Mouse (Mus musculus): ENCODE results near the gene Usp19. TPM values are rescaled to one million over a fixed set of nuclear protein-coding genes. Genes with fewer than 3 reads are reported as not detected.

The Usp19 gene
- polyA plus RNA-seq, 1 experiment from 2014 or later = 77.2 TPM

- Histone ChIP-seq H3K4me2 (peak overlapping the region; percentile 89), H3K27ac (peak overlapping the region; percentile 60; the same call in 1 of the 2 replicates), H3K27me3 (no peaks in the 10 kb centered on the region), H3K4me1 (peaks cover 15% of the 10 kb centered on the region), H3K9ac (peak overlapping the region; percentile 85; the same call in 1 of the 2 replicates), H3K4me3 (peak overlapping the region; percentile 84; the same call in 1 of the 2 replicates), H3K9me3 (no peaks in the 10 kb centered on the region), H3K36me3 (peaks cover 44% of the 10 kb centered on the region)
- ATAC-seq (ENCODE audit: insufficient number of reproducible peaks, insufficient read depth, low FRiP score, low TSS enrichment, low read depth) = no peak
- WGBS = 86% methylated on average over 7 of the region's 7 CpGs
Measured at GRCm38 (mm10) chr9:108506901-108507300, 16.5 kb downstream of the Usp19 start.

- Histone ChIP-seq H3K4me1 (peaks cover 15% of the 10 kb centered on the region), H3K4me3 (peak within 1 kb of the TSS; percentile 84), H3K9ac (peak within 1 kb of the TSS; percentile 85), H3K9me3 (no peaks in the 10 kb centered on the region), H3K27me3 (no peaks in the 10 kb centered on the region), H3K4me2 (peak within 1 kb of the TSS; percentile 89), H3K27ac (peak within 1 kb of the TSS; percentile 60), H3K36me3 (peaks cover 44% of the 10 kb centered on the region)
- peak; percentile 93 for ATAC-seq (ENCODE audit: insufficient number of reproducible peaks, insufficient read depth, low FRiP score, low TSS enrichment, low read depth)
- under 1% methylated on average over 37 of the region's 37 CpGs for whole genome bisulfite sequencing
Measured at GRCm38 (mm10) chr9:108507619-108508434, 17.4 kb downstream of the Usp19 start, which contains the start of gene Qars. Gene Qars (plus strand): TSS chr9:108507706.

- peak overlapping the region; percentile 89 for H3K4me2 ChIP-seq
- peaks cover 15% of the 10 kb centered on the region for H3K4me1 ChIP-seq
- no peak for ATAC-seq (ENCODE audit: insufficient number of reproducible peaks, insufficient read depth, low FRiP score, low TSS enrichment, low read depth)
- H3K27me3 ChIP-seq = no peaks in the 10 kb centered on the region
- H3K4me3 ChIP-seq = peak overlapping the region; percentile 84
- peaks cover 44% of the 10 kb centered on the region for H3K36me3 ChIP-seq
- WGBS = 88% methylated on average over 7 of the region's 7 CpGs
- peak overlapping the region; percentile 85 for H3K9ac ChIP-seq
- no peaks in the 10 kb centered on the region for H3K9me3 ChIP-seq
- no peak overlapping the region; the same call in 1 of the 2 replicates for H3K27ac ChIP-seq
Measured at GRCm38 (mm10) chr9:108508776-108509175, 18.4 kb downstream of the Usp19 start.

- Histone ChIP-seq H3K9me3 (no peaks in the 10 kb centered on the region), H3K27me3 (no peaks in the 10 kb centered on the region), H3K27ac (peak within 1 kb of the TSS; percentile 100), H3K9ac (peak within 1 kb of the TSS; percentile 95), H3K4me3 (peak within 1 kb of the TSS; percentile 94), H3K4me2 (peak within 1 kb of the TSS; percentile 69), H3K36me3 (peaks cover 51% of the 10 kb centered on the region), H3K4me1 (peaks cover 22% of the 10 kb centered on the region)
- ATAC-seq (ENCODE audit: insufficient number of reproducible peaks, insufficient read depth, low FRiP score, low TSS enrichment, low read depth) = peak; percentile 92
- WGBS = 1% methylated on average over 55 of the region's 55 CpGs
Measured at GRCm38 (mm10) chr9:108516380-108517251, 26.2 kb downstream of the Usp19 start, which contains the start of gene Qrich1. Gene Qrich1 (plus strand): TSS chr9:108516806.

GRCm38 (mm10) chr9:108517253-108517930 lies 27.0 kb downstream of the Usp19 start:
- peak; percentile 85 for ATAC-seq (ENCODE audit: insufficient number of reproducible peaks, insufficient read depth, low FRiP score, low TSS enrichment, low read depth)
- peaks cover 22% of the 10 kb centered on the region for H3K4me1 ChIP-seq
- H3K9me3 ChIP-seq = no peaks in the 10 kb centered on the region
- peak overlapping the region; percentile 95 for H3K9ac ChIP-seq
- under 1% methylated on average over 69 of the region's 95 CpGs for WGBS
- peaks cover 44% of the 10 kb centered on the region for H3K36me3 ChIP-seq
- H3K27ac ChIP-seq = peak overlapping the region; percentile 100
- no peaks in the 10 kb centered on the region for H3K27me3 ChIP-seq
- peak overlapping the region; percentile 69 for H3K4me2 ChIP-seq
- H3K4me3 ChIP-seq = peak overlapping the region; percentile 94

GRCm38 (mm10) chr9:108517931-108518332 lies 27.5 kb downstream of the Usp19 start:
- H3K4me1 ChIP-seq = peaks cover 22% of the 10 kb centered on the region
- no peak for ATAC-seq (ENCODE audit: insufficient number of reproducible peaks, insufficient read depth, low FRiP score, low TSS enrichment, low read depth)
- H3K4me3 ChIP-seq = peak overlapping the region; percentile 94
- H3K36me3 ChIP-seq = peaks cover 42% of the 10 kb centered on the region
- H3K27ac ChIP-seq = peak overlapping the region; percentile 100
- H3K4me2 ChIP-seq = peak overlapping the region; percentile 69
- no peaks in the 10 kb centered on the region for H3K9me3 ChIP-seq
- peak overlapping the region; percentile 95 for H3K9ac ChIP-seq
- 0% methylated on average over 13 of the region's 13 CpGs for WGBS
- H3K27me3 ChIP-seq = no peaks in the 10 kb centered on the region

- Histone ChIP-seq H3K4me2 (no peak overlapping the region), H3K9me3 (no peaks in the 10 kb centered on the region), H3K27ac (no peak overlapping the region), H3K27me3 (no peaks in the 10 kb centered on the region), H3K4me1 (peaks cover 14% of the 10 kb centered on the region), H3K36me3 (peaks cover 27% of the 10 kb centered on the region), H3K9ac (no peak overlapping the region), H3K4me3 (no peak overlapping the region)
- no peak for ATAC-seq (ENCODE audit: insufficient number of reproducible peaks, insufficient read depth, low FRiP score, low TSS enrichment, low read depth)
- WGBS = 82% methylated on average over 2 of the region's 2 CpGs
Measured at GRCm38 (mm10) chr9:108521604-108522003, 31.2 kb downstream of the Usp19 start.

- no peaks in the 10 kb centered on the region for H3K27me3 ChIP-seq
- no peak for ATAC-seq (ENCODE audit: insufficient number of reproducible peaks, insufficient read depth, low FRiP score, low TSS enrichment, low read depth)
- WGBS = 96% methylated on average over 4 of the region's 4 CpGs
- H3K4me1 ChIP-seq = peaks cover 14% of the 10 kb centered on the region
- no peak overlapping the region for H3K4me2 ChIP-seq
- no peak overlapping the region for H3K27ac ChIP-seq
- no peak overlapping the region for H3K4me3 ChIP-seq
- H3K9me3 ChIP-seq = no peaks in the 10 kb centered on the region
- H3K9ac ChIP-seq = no peak overlapping the region
- peaks cover 29% of the 10 kb centered on the region for H3K36me3 ChIP-seq
Measured at GRCm38 (mm10) chr9:108523341-108523740, 32.9 kb downstream of the Usp19 start.

GRCm38 (mm10) chr9:108525400-108525799 lies 35.0 kb downstream of the Usp19 start:
- no peak overlapping the region for H3K27ac ChIP-seq
- H3K4me1 ChIP-seq = no peaks in the 10 kb centered on the region
- no peak overlapping the region for H3K4me3 ChIP-seq
- no peak overlapping the region for H3K4me2 ChIP-seq
- H3K9ac ChIP-seq = no peak overlapping the region
- ATAC-seq (ENCODE audit: insufficient number of reproducible peaks, insufficient read depth, low FRiP score, low TSS enrichment, low read depth) = no peak
- 83% methylated on average over 3 of the region's 3 CpGs for WGBS
- no peaks in the 10 kb centered on the region for H3K27me3 ChIP-seq
- peaks cover 39% of the 10 kb centered on the region for H3K36me3 ChIP-seq
- no peaks in the 10 kb centered on the region for H3K9me3 ChIP-seq

GRCm38 (mm10) chr9:108530954-108531353 lies 40.6 kb downstream of the Usp19 start:
- Histone ChIP-seq H3K27ac (no peak overlapping the region), H3K36me3 (peaks cover 74% of the 10 kb centered on the region), H3K4me2 (no peak overlapping the region), H3K27me3 (no peaks in the 10 kb centered on the region), H3K9me3 (no peaks in the 10 kb centered on the region), H3K4me3 (no peak overlapping the region), H3K9ac (no peak overlapping the region), H3K4me1 (no peaks in the 10 kb centered on the region)
- ATAC-seq (ENCODE audit: insufficient number of reproducible peaks, insufficient read depth, low FRiP score, low TSS enrichment, low read depth) = no peak
- WGBS = 97% methylated on average over 1 of the region's 1 CpGs

GRCm38 (mm10) chr9:108531496-108531895 lies 41.1 kb downstream of the Usp19 start:
- no peak overlapping the region for H3K4me3 ChIP-seq
- H3K9ac ChIP-seq = no peak overlapping the region
- H3K4me1 ChIP-seq = no peaks in the 10 kb centered on the region
- WGBS = 96% methylated on average over 1 of the region's 1 CpGs
- no peak for ATAC-seq (ENCODE audit: insufficient number of reproducible peaks, insufficient read depth, low FRiP score, low TSS enrichment, low read depth)
- H3K36me3 ChIP-seq = peaks cover 79% of the 10 kb centered on the region
- H3K27ac ChIP-seq = no peak overlapping the region
- no peaks in the 10 kb centered on the region for H3K9me3 ChIP-seq
- no peak overlapping the region for H3K4me2 ChIP-seq
- H3K27me3 ChIP-seq = no peaks in the 10 kb centered on the region

All from embryonic facial prominence, embryonic 13.5 days (tissue).